Mouse (Mus musculus) E14TG2a.4 (cell line): ENCODE data around the gene Kcnmb4.

Experiments
- CTCF ChIP-seq: conservative IDR thresholded peaks from 2 replicates; pipeline ENCODE4 v1.5.1; 2014; ENCODE audit warnings: low read length
- POU5F1 ChIP-seq: IDR thresholded peaks from 2 replicates; pipeline ENCODE4 v1.6.1; 2014; ENCODE audit warnings: low read length, borderline replicate concordance

DNA sequence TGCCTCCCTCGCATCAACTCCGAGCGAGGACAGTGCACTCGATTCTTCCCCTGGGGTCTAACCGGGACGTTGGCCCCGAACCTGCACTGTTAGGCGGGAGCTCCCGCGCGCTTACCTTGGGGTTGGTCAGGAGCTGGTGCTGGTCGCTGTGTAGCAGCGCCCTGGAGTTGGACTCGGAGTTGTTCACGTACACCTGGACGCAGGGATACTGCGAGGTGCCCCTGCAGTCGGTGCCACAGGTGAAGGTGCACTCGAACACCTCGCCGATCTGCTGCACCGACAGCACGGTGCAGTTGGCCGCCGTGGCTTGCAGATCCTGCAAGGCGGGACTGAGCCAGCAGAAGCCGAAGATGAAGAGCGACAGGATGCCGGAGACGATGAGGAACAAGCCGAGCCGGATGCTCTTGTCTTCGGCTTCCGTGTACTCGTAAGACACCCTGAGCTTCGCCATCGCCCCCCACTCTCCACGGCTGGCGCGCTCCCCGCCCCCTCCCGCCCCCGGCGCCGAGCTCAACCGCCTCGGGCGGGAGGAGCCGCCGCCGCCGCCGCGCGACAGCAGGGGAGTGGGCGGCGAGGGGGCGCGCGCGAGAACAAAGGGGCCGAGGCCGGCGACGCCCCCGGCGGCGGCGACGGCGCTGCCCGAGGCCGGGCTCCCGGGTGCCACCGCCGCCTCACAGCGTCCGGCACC, 463 bp downstream of the Kcnmb4 start:
- no peak for TF ChIP-seq CTCF
- TF ChIP-seq POU5F1, result no peak
